Mouse (Mus musculus) MEL (cell line): ENCODE results near the gene Camkk2. TPM values are rescaled to one million over a fixed set of nuclear protein-coding genes. Genes with fewer than 3 reads are reported as not detected.

ENCODE experiments used
- DNase-seq: peaks from one replicate; pipeline ENCODE4 v3.0.0; 2011; ENCODE audit warnings: low read depth, low spot score
- H3K27ac ChIP-seq: 2 replicates; pipeline ENCODE4 v1.5.1; 2012; ENCODE audit warnings: low read depth, mild to moderate bottlenecking, control low read depth, low read length, moderate library complexity; ENCODE audit not compliant: control insufficient read depth
- H3K27me3 ChIP-seq, 2 experiments: fragments of 150-350 bp in 1 of 2; sonication (generic) in 1 of 2; 2 replicates each; pipeline ENCODE4 v1.6.1; 2012; ENCODE audit warnings: low read length in 2 of 2, mild to moderate bottlenecking in 2 of 2, improper control_type of control experiment in 1 of 2, moderate library complexity in 1 of 2; ENCODE audit not compliant: insufficient read depth in 2 of 2, control insufficient read depth in 1 of 2
- H3K36me3 ChIP-seq, 2 experiments: 2 replicates each; pipeline ENCODE4 v1.6.1; 2012 to 2014; ENCODE audit warnings: low read length in 2 of 2, improper control_type of control experiment in 1 of 2, inconsistent platforms in 1 of 2, mild to moderate bottlenecking in 1 of 2; ENCODE audit not compliant: insufficient read depth in 2 of 2, control insufficient read depth in 1 of 2
- H3K4me1 ChIP-seq, 2 experiments: fragments of 150-350 bp in 1 of 2; sonication (generic) in 1 of 2; 2 replicates each; pipeline ENCODE4 v1.6.1; 2012; ENCODE audit warnings: low read length in 2 of 2, improper control_type of control experiment in 1 of 2, mild to moderate bottlenecking in 1 of 2; ENCODE audit not compliant: insufficient read depth in 2 of 2, control insufficient read depth in 1 of 2
- H3K4me3 ChIP-seq, 2 experiments: fragments of 150-350 bp in 1 of 2; sonication (generic) in 1 of 2; 2 replicates each; pipeline ENCODE4 v1.5.1; 2012; ENCODE audit warnings: low read depth in 2 of 2, low read length in 2 of 2, mild to moderate bottlenecking in 2 of 2, moderate library complexity in 2 of 2, control low read depth in 1 of 2, improper control_type of control experiment in 1 of 2; ENCODE audit not compliant: control insufficient read depth in 1 of 2, insufficient read depth in 1 of 2
- H3K79me2 ChIP-seq: 2 replicates; pipeline ENCODE4 v1.6.1; 2012; ENCODE audit warnings: mild to moderate bottlenecking, low read length, moderate library complexity; ENCODE audit not compliant: control insufficient read depth, poor library complexity, insufficient read depth
- H3K9ac ChIP-seq: 2 replicates; pipeline ENCODE4 v1.6.1; 2012; ENCODE audit warnings: low read depth, mild to moderate bottlenecking, control low read depth, low read length, moderate library complexity; ENCODE audit not compliant: control insufficient read depth, poor library complexity, severe bottlenecking
- H3K9me3 ChIP-seq: fragments of 150-350 bp; sonication (generic); replicated peaks from 2 replicates; pipeline ENCODE4 v1.6.1; 2012; ENCODE audit warnings: mild to moderate bottlenecking, low read length, improper control_type of control experiment, moderate library complexity; ENCODE audit not compliant: insufficient read depth
- CHD2 ChIP-seq: IDR thresholded peaks from 2 replicates; pipeline ENCODE4 v1.6.1; 2011; ENCODE audit warnings: low read length, improper control_type of control experiment
- E2F4 ChIP-seq: IDR thresholded peaks from 2 replicates; pipeline ENCODE4 v1.6.1; 2011; ENCODE audit warnings: low read depth, low read length, improper control_type of control experiment, borderline replicate concordance
- EP300 ChIP-seq, 2 experiments: IDR thresholded peaks; 2 replicates each; pipeline ENCODE4 v1.6.1; 2011; ENCODE audit warnings: improper control_type of control experiment in 2 of 2, low read length in 2 of 2, low read depth in 1 of 2, mild to moderate bottlenecking in 1 of 2
- ETS1 ChIP-seq: IDR thresholded peaks from 2 replicates; pipeline ENCODE4 v1.6.1; 2012; ENCODE audit warnings: low read depth, mild to moderate bottlenecking, inconsistent platforms, low read length, improper control_type of control experiment, moderate library complexity
- HCFC1 ChIP-seq: IDR thresholded peaks from 2 replicates; pipeline ENCODE4 v1.6.1; 2012; ENCODE audit warnings: low read depth, mild to moderate bottlenecking, inconsistent platforms, low read length, improper control_type of control experiment, moderate library complexity
- JUND ChIP-seq: IDR thresholded peaks from 2 replicates; pipeline ENCODE4 v1.6.1; 2011; ENCODE audit warnings: low read depth, mild to moderate bottlenecking, improper control_type of control experiment, low read length
- MAFK ChIP-seq: IDR thresholded peaks from 2 replicates; pipeline ENCODE4 v1.6.1; 2011; ENCODE audit warnings: low read depth, mild to moderate bottlenecking, low read length, improper control_type of control experiment, borderline replicate concordance
- NRF1 ChIP-seq: IDR thresholded peaks from 2 replicates; pipeline ENCODE4 v1.6.1; 2014; ENCODE audit warnings: low read depth, mild to moderate bottlenecking, inconsistent platforms, low read length, improper control_type of control experiment, moderate library complexity; ENCODE audit not compliant: poor library complexity, insufficient read depth, severe bottlenecking
- RAD21 ChIP-seq: IDR thresholded peaks from 2 replicates; pipeline ENCODE4 v1.6.1; 2011; ENCODE audit warnings: mild to moderate bottlenecking, low read depth, low read length, improper control_type of control experiment
- RCOR1 ChIP-seq: IDR thresholded peaks from 2 replicates; pipeline ENCODE4 v1.6.1; 2012; ENCODE audit warnings: low read depth, mild to moderate bottlenecking, inconsistent platforms, low read length, improper control_type of control experiment
- SMC3 ChIP-seq: IDR thresholded peaks from 2 replicates; pipeline ENCODE4 v1.6.1; 2011; ENCODE audit warnings: low read depth, low read length, improper control_type of control experiment
- TBP ChIP-seq: IDR thresholded peaks from 2 replicates; pipeline ENCODE4 v1.8.0; 2011; ENCODE audit warnings: low read depth, low read length, improper control_type of control experiment
- UBTF ChIP-seq: IDR thresholded peaks from 2 replicates; pipeline ENCODE4 v1.6.1; 2012; ENCODE audit warnings: low read depth, mild to moderate bottlenecking, inconsistent platforms, low read length, improper control_type of control experiment, moderate library complexity, borderline replicate concordance; ENCODE audit not compliant: insufficient read depth
- USF2 ChIP-seq, 2 experiments: IDR thresholded peaks; 2 replicates each; pipeline ENCODE4 v1.6.1; 2011 to 2012; ENCODE audit warnings: improper control_type of control experiment in 2 of 2, low read length in 2 of 2, borderline replicate concordance in 1 of 2, inconsistent platforms in 1 of 2, low read depth in 1 of 2, mild to moderate bottlenecking in 1 of 2; ENCODE audit not compliant: insufficient read depth in 1 of 2
- ZMIZ1 ChIP-seq: IDR thresholded peaks from 2 replicates; pipeline ENCODE4 v1.6.1; 2012; ENCODE audit warnings: low read depth, mild to moderate bottlenecking, inconsistent platforms, low read length, improper control_type of control experiment, moderate library complexity
- polyA plus RNA-seq, 2 experiments: library from polyadenylated mRNA; stranded (reverse) in 1 of 2; unstranded in 1 of 2; fragments of >175 nt in 1 of 2; fragments of >200 nt in 1 of 2; gene quantifications; 2 replicates each; pipeline versions ENCODE4 v1.2.1 to v1.2.4; 2012; ENCODE audit warnings: low replicate concordance in 2 of 2, low read depth in 1 of 2; ENCODE audit not compliant: insufficient read length in 2 of 2, insufficient read depth in 1 of 2, missing spikeins in 1 of 2
- total RNA-seq: library from RNA; depleted of rRNA; stranded (reverse); fragments of 300-350 nt; gene quantifications from 2 replicates; pipeline ENCODE4 v1.2.3, GENCODE M21; 2012

Gene Camkk2
- total and polyA plus RNA-seq, 3 experiments: 23.7 to 24.8 TPM; not detected in 1

DNA sequence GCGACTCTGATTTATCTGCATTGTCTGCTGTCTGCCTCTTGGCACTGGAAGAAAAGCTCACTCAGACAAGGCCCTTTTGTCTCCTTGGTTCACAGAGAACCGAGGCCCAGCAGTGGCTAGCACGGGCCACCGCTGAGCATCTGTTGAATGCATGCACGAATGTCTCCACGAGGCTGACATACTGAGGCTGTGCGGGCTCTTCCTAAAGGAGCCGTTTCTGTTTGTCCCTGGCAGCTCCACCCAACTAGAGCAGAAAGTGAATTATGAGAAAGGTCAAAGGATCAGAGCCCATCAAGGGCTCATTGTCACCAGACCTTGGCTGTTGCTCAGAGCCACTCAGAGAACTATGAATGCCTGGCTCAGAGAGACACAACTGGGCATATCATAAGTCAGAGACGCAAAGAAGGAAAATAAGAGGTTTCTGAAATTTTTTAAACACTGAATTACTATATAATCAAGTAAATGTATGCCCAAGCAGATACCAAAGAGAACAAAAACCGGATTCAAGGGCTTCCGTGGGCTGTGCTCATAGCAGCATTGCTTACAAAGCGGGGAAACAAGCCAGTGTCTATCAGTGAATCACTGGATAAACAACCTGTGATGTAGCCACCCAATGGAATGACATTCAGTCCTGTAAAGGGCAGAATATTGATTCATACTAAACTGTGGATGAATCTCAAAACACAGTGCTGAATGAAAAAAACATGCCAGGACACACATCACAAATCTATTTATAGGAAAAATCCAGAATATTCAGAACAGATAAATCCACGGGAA is 85.6 kb downstream of the Camkk2 start:
- H3K27ac ChIP-seq: no peak overlapping the region
- no peaks in the 10 kb centered on the region for H3K27me3 ChIP-seq
- TF ChIP-seq RCOR1 (no peak), RAD21 (no peak), CHD2 (no peak)
- H3K36me3 ChIP-seq: peaks cover 0 to 13% of the 10 kb centered on the region in 2 experiments; a peak in 2 of 4 replicates
- H3K9me3 ChIP-seq: no peaks in the 10 kb centered on the region
- H3K4me3 ChIP-seq: no peak overlapping the region
- no peaks in the 10 kb centered on the region for H3K79me2 ChIP-seq
- H3K9ac ChIP-seq: no peak overlapping the region
- H3K4me1 ChIP-seq: peaks cover 11 to 22% of the 10 kb centered on the region in 2 experiments
- no peak for DNase-seq

DNA sequence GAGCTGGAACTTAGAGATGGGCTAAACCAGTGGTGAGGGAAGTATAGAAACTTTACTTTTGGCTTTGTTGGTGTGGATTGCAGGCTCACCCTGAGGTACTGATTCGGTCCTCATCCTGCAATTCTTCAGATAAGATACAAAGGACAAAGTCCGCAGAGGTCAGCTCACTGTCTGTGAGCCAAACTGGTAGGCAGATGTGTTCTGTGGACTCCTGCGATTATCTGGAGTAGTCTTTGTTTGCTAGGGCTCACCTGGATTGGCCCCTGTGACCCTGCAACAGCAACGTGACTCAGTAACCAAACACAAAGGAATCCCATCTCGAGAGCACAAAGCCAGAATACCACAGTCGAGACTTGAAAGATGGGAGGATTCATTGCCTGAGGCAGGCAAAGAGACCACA is 88.7 kb downstream of the Camkk2 start:
- no peak overlapping the region for H3K27ac ChIP-seq
- no peaks in the 10 kb centered on the region for H3K9me3 ChIP-seq
- no peak overlapping the region for H3K4me3 ChIP-seq
- no peaks in the 10 kb centered on the region for H3K79me2 ChIP-seq
- no peaks in the 10 kb centered on the region for H3K36me3 ChIP-seq
- no peaks in the 10 kb centered on the region for H3K27me3 ChIP-seq
- H3K4me1 ChIP-seq: peaks cover 0 to 3% of the 10 kb centered on the region in 2 experiments; a peak in 1 of 4 replicates
- TF ChIP-seq JUND (no peak), EP300 (IDR thresholded peaks at IDR 0.05; ENCODE audit: low read depth in 1 of 2, low read length in 2 of 2) (no peak), E2F4 (no peak), NRF1 (no peak), ZMIZ1 (no peak), USF2 (IDR thresholded peaks at IDR 0.05; ENCODE audit: borderline replicate concordance in 1 of 2, insufficient read depth in 1 of 2, low read depth in 1 of 2, low read length in 2 of 2) (no peak), ETS1 (no peak), MAFK (no peak), UBTF (no peak), SMC3 (no peak), TBP (no peak), HCFC1 (no peak)
- DNase-seq: no peak
- H3K9ac ChIP-seq: no peak overlapping the region
